Mouse (Mus musculus) kidney, adult 2 months (tissue): ENCODE results near the gene Ncl. TPM values are rescaled to one million over a fixed set of nuclear protein-coding genes. Genes with fewer than 3 reads are reported as not detected.

ENCODE experiments used
- DNase-seq: peaks from one replicate; pipeline ENCODE4 v3.0.0; 2021
- H3K27ac ChIP-seq: fragments of 200-500 bp; 2 replicates; pipeline ENCODE4 v1.5.1; 2012; ENCODE audit warnings: low read depth, low read length, control low read depth, inconsistent platforms; ENCODE audit not compliant: insufficient read depth
- H3K27me3 ChIP-seq: fragments of 200-500 bp; replicated peaks from 2 replicates; pipeline ENCODE4 v1.6.1; 2012; ENCODE audit warnings: mild to moderate bottlenecking, moderate library complexity, low read length, inconsistent platforms; ENCODE audit not compliant: control insufficient read depth, insufficient read depth
- H3K36me3 ChIP-seq: fragments of 200-500 bp; 2 replicates; pipeline ENCODE4 v1.6.1; 2012; ENCODE audit warnings: mild to moderate bottlenecking, moderate library complexity, low read length, inconsistent platforms; ENCODE audit not compliant: control insufficient read depth, insufficient read depth
- H3K4me1 ChIP-seq: fragments of 200-500 bp; 2 replicates; pipeline ENCODE4 v1.6.1; 2011; ENCODE audit warnings: low read length; ENCODE audit not compliant: control insufficient read depth, insufficient read depth
- H3K4me3 ChIP-seq: fragments of 200-500 bp; 2 replicates; pipeline ENCODE4 v1.5.1; 2011; ENCODE audit warnings: mild to moderate bottlenecking, low read depth, low read length, control low read depth; ENCODE audit not compliant: insufficient read depth
- CTCF ChIP-seq: fragments of 200-500 bp; conservative IDR thresholded peaks from 2 replicates; pipeline ENCODE4 v1.5.1; 2011; ENCODE audit warnings: low read depth, mild to moderate bottlenecking, control low read depth, low read length, moderate library complexity, mixed read lengths; ENCODE audit not compliant: insufficient read depth, insufficient read length
- POLR2A ChIP-seq: fragments of 200-500 bp; IDR thresholded peaks from one replicate; pipeline ENCODE4 v1.6.1; 2011; ENCODE audit warnings: low read depth, low read length, control low read depth
- WGBS: fragments of 180-500 bp; shearing (Covaris S2); methylation state at CpG from one replicate; pipeline ENCODE4 v1.1.7; 2018; 5-methylcytosine and 5-hydroxymethylcytosine counted together
- polyA plus RNA-seq: library from polyadenylated mRNA; depleted of rRNA; stranded (reverse); fragments of >200 nt; gene quantifications from 2 replicates; pipeline ENCODE4 v1.2.3, GENCODE M21; 2012

The Ncl gene
- polyA plus RNA-seq, 1 experiment, result 10.4 TPM

DNA sequence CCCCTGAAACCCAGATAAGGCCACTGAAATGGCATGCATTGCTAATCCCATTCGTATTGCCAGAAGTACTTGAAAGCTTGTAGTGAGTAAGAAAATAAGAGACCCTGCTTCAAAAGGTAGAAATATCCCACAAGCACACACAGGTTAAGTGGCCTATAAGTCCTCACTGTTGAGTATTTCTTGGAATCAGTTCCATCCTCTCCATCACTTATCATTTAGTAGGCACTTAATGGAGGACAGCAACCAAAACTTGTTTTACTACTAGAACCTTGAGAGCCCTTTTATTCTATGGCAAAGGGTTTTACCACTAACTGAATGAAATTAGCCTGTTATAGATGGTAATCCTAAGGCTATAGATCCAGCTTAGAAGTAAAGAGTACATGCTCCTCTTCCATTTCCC, 11.1 kb downstream of the Ncl start:
- no peak overlapping the region for H3K4me3 ChIP-seq
- H3K4me1 ChIP-seq, result peaks cover 5% of the 10 kb centered on the region; the same call in 1 of the 2 replicates
- peaks cover 18% of the 10 kb centered on the region for H3K36me3 ChIP-seq
- no peaks in the 10 kb centered on the region for H3K27me3 ChIP-seq
- 89% methylated on average over 1 of the region's 1 CpGs for WGBS
- H3K27ac ChIP-seq, result no peak overlapping the region
- TF ChIP-seq POLR2A (no peak), CTCF (no peak)
- no peak for DNase-seq

DNA sequence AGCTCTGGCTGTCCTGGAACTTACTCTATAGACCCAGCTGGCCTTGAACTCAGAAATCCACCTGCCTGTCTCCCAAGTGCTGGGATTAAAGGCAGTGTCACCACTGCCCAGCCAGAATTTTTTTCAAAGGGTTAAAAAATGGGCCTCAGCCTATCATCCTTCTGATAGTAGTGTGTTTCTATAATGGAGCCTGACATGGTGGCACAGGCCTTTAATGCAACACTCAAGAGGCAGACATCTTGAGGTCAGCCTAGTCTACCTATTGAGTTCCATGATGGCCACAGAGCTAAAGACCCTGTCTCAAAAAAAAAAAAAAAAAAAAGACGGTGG, 11.5 kb downstream of the Ncl start:
- Histone ChIP-seq H3K36me3 (peaks cover 16% of the 10 kb centered on the region), H3K27ac (no peak overlapping the region), H3K4me1 (peaks cover 5% of the 10 kb centered on the region; the same call in 1 of the 2 replicates), H3K4me3 (no peak overlapping the region), H3K27me3 (no peaks in the 10 kb centered on the region)
- TF ChIP-seq CTCF (no peak), POLR2A (no peak)
- WGBS, result 71% methylated on average over 1 of the region's 1 CpGs
- DNase-seq, result no peak

DNA sequence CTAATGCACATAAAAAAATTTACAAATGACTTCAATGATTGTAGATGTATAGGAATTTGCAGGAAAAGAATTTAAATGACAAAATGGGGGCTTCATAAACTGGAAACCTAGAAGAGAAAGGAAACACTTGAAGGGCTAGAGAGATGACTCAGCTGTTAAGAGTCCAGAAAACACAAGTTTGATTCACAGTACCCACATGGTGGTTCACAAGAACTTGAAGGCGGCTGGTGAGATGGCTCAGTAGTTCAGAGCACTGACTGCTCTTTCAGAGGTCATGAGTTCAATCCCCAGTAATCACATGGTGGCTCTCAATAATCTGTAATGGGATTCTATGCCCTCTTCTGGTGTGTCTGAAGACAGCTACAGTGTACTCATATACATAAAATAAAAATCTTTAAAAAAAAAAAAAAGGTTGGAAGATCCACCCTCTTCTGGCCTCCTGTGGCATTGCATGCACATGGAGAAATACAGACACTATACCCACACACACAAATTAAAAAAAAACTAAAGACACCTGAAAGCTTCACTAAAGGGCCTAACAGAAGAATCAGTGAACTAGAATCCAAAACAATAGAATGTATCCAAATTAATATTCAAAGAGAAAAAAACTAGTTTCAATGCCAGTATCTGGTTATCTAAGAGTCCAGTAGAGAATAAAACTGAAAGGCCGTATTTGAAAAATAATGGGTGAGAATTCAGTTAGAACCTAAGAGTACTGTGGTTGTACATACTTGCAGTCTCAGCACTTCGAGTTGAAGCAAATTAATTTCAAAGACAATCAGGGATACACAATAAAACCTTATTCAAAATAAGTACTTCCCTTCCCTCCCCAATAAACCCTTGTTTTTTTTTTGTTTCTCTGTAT, 12.1 kb downstream of the Ncl start:
- peak; percentile 17 for DNase-seq
- peaks cover 5% of the 10 kb centered on the region; the same call in 1 of the 2 replicates for H3K4me1 ChIP-seq
- no peaks in the 10 kb centered on the region for H3K27me3 ChIP-seq
- H3K27ac ChIP-seq, result no peak overlapping the region
- TF ChIP-seq POLR2A (no peak), CTCF (no peak)
- no peak overlapping the region for H3K4me3 ChIP-seq
- H3K36me3 ChIP-seq, result peaks cover 16% of the 10 kb centered on the region
- WGBS, result 81% methylated on average over 3 of the region's 3 CpGs

GRCm38 (mm10) chr1:86345956-86346355, 13.2 kb downstream of the Ncl start:
- Histone ChIP-seq H3K4me1 (peaks cover 5% of the 10 kb centered on the region; the same call in 1 of the 2 replicates), H3K27ac (no peak overlapping the region), H3K4me3 (no peak overlapping the region), H3K27me3 (no peaks in the 10 kb centered on the region), H3K36me3 (peaks cover 11% of the 10 kb centered on the region)
- TF ChIP-seq POLR2A (no peak), CTCF (no peak)
- DNase-seq, result no peak
- 87% methylated on average over 4 of the region's 4 CpGs for WGBS

GRCm38 (mm10) chr1:86345069-86345468, 14.1 kb downstream of the Ncl start:
- DNase-seq, result no peak
- TF ChIP-seq POLR2A, result no peak
- no peak for TF ChIP-seq CTCF
- Histone ChIP-seq H3K4me1 (peaks cover 5% of the 10 kb centered on the region; the same call in 1 of the 2 replicates), H3K36me3 (peaks cover 9% of the 10 kb centered on the region), H3K4me3 (no peak overlapping the region), H3K27ac (no peak overlapping the region), H3K27me3 (no peaks in the 10 kb centered on the region)
- WGBS, result 91% methylated on average over 4 of the region's 4 CpGs

DNA sequence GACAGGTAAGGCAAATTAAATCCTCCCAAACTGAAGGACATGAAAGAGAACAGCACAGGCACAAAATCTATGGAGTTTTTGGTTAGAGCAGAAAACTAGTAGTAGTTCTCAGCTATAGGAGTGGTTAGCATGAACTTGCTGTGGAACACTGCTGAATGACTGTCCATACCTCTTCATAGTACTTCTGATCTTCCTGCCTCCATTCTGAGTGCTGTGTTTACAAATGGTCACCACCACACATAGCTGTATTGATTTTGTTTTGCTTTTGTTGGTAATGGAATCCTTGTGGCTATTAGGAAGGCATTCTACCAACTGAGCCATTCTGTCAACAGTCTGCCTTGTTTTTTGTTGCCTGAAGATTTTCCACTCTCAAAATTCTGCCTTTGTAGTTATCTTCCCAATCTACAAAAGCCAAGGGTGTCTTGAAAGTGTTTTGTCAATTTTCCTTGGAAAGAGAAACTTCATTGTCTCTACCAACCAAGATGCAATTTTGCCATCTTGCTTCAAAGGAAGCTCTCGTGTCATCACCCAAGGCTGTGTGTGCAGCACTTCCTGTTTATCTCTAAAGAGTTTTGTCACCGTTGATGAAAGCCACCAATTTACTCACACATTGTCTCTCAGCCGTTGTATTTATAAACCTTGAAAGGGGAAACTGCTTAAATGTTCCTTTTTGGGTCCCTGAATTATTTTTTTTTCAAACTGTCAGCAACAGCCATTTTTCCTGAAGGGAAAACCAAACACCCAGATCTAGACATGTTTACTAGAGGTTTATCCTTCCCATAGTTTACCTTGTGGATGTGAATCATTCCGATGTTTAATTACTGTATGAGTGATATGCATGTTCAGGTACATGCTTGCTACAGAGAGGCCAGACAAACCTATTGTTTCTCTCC, 15.0 kb downstream of the Ncl start:
- Histone ChIP-seq H3K4me3 (no peak overlapping the region), H3K27ac (no peak overlapping the region), H3K27me3 (no peaks in the 10 kb centered on the region), H3K36me3 (peaks cover 3% of the 10 kb centered on the region), H3K4me1 (peaks cover 3% of the 10 kb centered on the region; the same call in 1 of the 2 replicates)
- WGBS, result 66% methylated on average over 4 of the region's 4 CpGs
- TF ChIP-seq CTCF, result no peak
- TF ChIP-seq POLR2A, result no peak
- DNase-seq, result peak; percentile 8

DNA sequence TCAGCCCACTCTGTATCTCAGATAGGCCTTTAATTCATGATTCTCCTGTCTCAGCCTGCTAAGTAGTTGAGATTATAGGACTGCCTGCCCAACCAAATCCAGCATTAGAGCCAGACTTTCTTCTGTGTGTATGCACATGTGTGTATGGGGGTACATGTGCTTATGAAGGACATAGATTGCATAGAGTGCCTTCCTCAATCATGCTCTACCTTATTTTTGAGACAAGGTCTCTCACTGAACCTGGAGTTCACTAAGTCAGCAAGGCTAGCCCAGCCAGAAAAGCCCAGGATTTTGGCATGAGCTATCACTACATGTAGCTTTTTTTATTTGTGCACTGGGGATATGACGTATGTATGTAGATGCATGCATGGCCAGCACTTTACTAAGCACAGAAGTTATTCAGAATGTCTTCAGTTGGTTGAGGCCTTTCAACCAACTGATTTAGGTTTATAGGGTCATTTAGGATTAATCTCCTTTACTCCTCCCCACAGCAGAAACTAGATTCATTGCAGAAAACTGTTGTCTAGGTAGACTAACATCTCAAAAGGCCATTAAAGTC, 16.0 kb downstream of the Ncl start:
- Histone ChIP-seq H3K27me3 (no peaks in the 10 kb centered on the region), H3K4me1 (no peaks in the 10 kb centered on the region), H3K27ac (no peak overlapping the region), H3K36me3 (no peaks in the 10 kb centered on the region), H3K4me3 (no peak overlapping the region)
- no peak for DNase-seq
- TF ChIP-seq POLR2A (no peak), CTCF (no peak)
- 85% methylated on average over 1 of the region's 1 CpGs for WGBS
